Mouse (Mus musculus) kidney, embryonic 16.5 days (tissue): ENCODE data around the gene Gcn1l1. TPM values are rescaled to one million over a fixed set of nuclear protein-coding genes. Genes with fewer than 3 reads are reported as not detected.

Experiments
- ATAC-seq: fragments of 200-750 bp; cut with Nextera tagmentation; 2 replicates; pipeline ENCODE4 v1.8.0; 2017; ENCODE audit warnings: moderate TSS enrichment; ENCODE audit not compliant: low FRiP score, low TSS enrichment
- H3K27ac ChIP-seq: fragments of 300-500 bp; sonication (generic); 2 replicates; pipeline ENCODE4 v1.5.1; 2014; ENCODE audit warnings: low read length
- H3K27me3 ChIP-seq: fragments of 300-500 bp; sonication (generic); 2 replicates; pipeline ENCODE4 v1.6.1; 2014; ENCODE audit warnings: low read length, control low read depth, mixed read lengths; ENCODE audit not compliant: insufficient read depth
- H3K36me3 ChIP-seq: fragments of 300-500 bp; sonication (generic); 2 replicates; pipeline ENCODE4 v1.6.1; 2014; ENCODE audit warnings: low read length, control low read depth, mixed read lengths; ENCODE audit not compliant: insufficient read depth
- H3K4me1 ChIP-seq: fragments of 300-500 bp; sonication (generic); 2 replicates; pipeline ENCODE4 v1.6.1; 2014; ENCODE audit warnings: low read length, control low read depth, mixed read lengths; ENCODE audit not compliant: insufficient read depth
- H3K4me2 ChIP-seq: fragments of 300-500 bp; sonication (generic); replicated peaks from 2 replicates; pipeline ENCODE4 v1.6.1; 2014; ENCODE audit warnings: low read depth, low read length
- H3K4me3 ChIP-seq: fragments of 300-500 bp; sonication (generic); 2 replicates; pipeline ENCODE4 v1.5.1; 2014; ENCODE audit warnings: mild to moderate bottlenecking, low read length
- H3K9ac ChIP-seq: fragments of 300-500 bp; sonication (generic); replicated peaks from 2 replicates; pipeline ENCODE4 v1.6.1; 2014; ENCODE audit warnings: low read length
- H3K9me3 ChIP-seq: fragments of 300-500 bp; sonication (generic); 2 replicates; pipeline ENCODE4 v1.6.1; 2016; ENCODE audit warnings: low read length, control low read depth
- WGBS: fragments of 180-500 bp; shearing (Covaris S2); extraction: QIAGEN DNeasy Blood & Tissue Kit; methylation state at CpG from one replicate; pipeline ENCODE4 v1.1.7; 2014; 5-methylcytosine and 5-hydroxymethylcytosine counted together
- polyA plus RNA-seq: library from polyadenylated mRNA; unstranded; fragments of >200 nt; fragmentation: Nextera tagmentation; extraction: Ambion mirVana; gene quantifications from 2 replicates; pipeline ENCODE4 v1.2.1, GENCODE M21; 2015

Gcn1l1 gene
- polyA plus RNA-seq, 1 experiment from 2014 or later: 44.3 TPM

- Histone ChIP-seq H3K4me3 (peak overlapping the region; percentile 91), H3K4me1 (peaks cover 30% of the 10 kb centered on the region), H3K9me3 (no peaks in the 10 kb centered on the region), H3K9ac (peak overlapping the region; percentile 91), H3K27me3 (no peaks in the 10 kb centered on the region), H3K27ac (no peak overlapping the region), H3K4me2 (peak overlapping the region; percentile 68), H3K36me3 (no peaks in the 10 kb centered on the region; the same call in 1 of the 2 replicates)
- no peak for ATAC-seq
- 65% methylated on average over 4 of the region's 4 CpGs for WGBS
Observed at GRCm38 (mm10) chr5:115633060-115633459, 68.0 kb downstream of the Gcn1l1 start.

- no peaks in the 10 kb centered on the region for H3K9me3 ChIP-seq
- no peaks in the 10 kb centered on the region for H3K27me3 ChIP-seq
- no peak overlapping the region for H3K4me2 ChIP-seq
- H3K36me3 ChIP-seq: peaks cover 7% of the 10 kb centered on the region; the same call in 1 of the 2 replicates
- no peak for ATAC-seq
- WGBS: 93% methylated on average over 8 of the region's 8 CpGs
- no peak overlapping the region for H3K9ac ChIP-seq
- no peak overlapping the region for H3K27ac ChIP-seq
- peaks cover 30% of the 10 kb centered on the region for H3K4me1 ChIP-seq
- no peak overlapping the region for H3K4me3 ChIP-seq
Observed at GRCm38 (mm10) chr5:115634046-115634445, 69.0 kb downstream of the Gcn1l1 start.

GRCm38 (mm10) chr5:115635536-115635935 is 70.5 kb downstream of the Gcn1l1 start:
- no peak overlapping the region for H3K9ac ChIP-seq
- H3K4me3 ChIP-seq: no peak overlapping the region
- H3K27me3 ChIP-seq: no peaks in the 10 kb centered on the region
- peaks cover 28% of the 10 kb centered on the region for H3K4me1 ChIP-seq
- H3K9me3 ChIP-seq: no peaks in the 10 kb centered on the region
- no peak overlapping the region for H3K27ac ChIP-seq
- peaks cover 17% of the 10 kb centered on the region for H3K36me3 ChIP-seq
- no peak for ATAC-seq
- WGBS: 63% methylated on average over 6 of the region's 6 CpGs
- H3K4me2 ChIP-seq: no peak overlapping the region

GRCm38 (mm10) chr5:115644192-115644591 is 79.1 kb downstream of the Gcn1l1 start:
- no peak for ATAC-seq
- WGBS: 90% methylated on average over 9 of the region's 9 CpGs

GRCm38 (mm10) chr5:115648876-115649275 is 83.8 kb downstream of the Gcn1l1 start:
- H3K4me2 ChIP-seq: no peak overlapping the region
- peak overlapping the region; percentile 28 for H3K9ac ChIP-seq
- WGBS: 41% methylated on average over 3 of the region's 3 CpGs
- no peaks in the 10 kb centered on the region for H3K27me3 ChIP-seq
- peaks cover 33% of the 10 kb centered on the region for H3K36me3 ChIP-seq
- H3K27ac ChIP-seq: peak overlapping the region; percentile 84
- peak; percentile 3; the same call in 1 of the 2 replicates for ATAC-seq
- H3K9me3 ChIP-seq: no peaks in the 10 kb centered on the region
- no peak overlapping the region for H3K4me3 ChIP-seq
- H3K4me1 ChIP-seq: peaks cover 19% of the 10 kb centered on the region

More at GRCm38 (mm10) chr5:115644192-115644591, 79.1 kb downstream of the Gcn1l1 start:
- peaks cover 54% of the 10 kb centered on the region for H3K36me3 ChIP-seq
- H3K4me3 ChIP-seq: no peak overlapping the region
- no peak overlapping the region for H3K9ac ChIP-seq
- no peaks in the 10 kb centered on the region for H3K9me3 ChIP-seq
- H3K4me2 ChIP-seq: no peak overlapping the region
- H3K4me1 ChIP-seq: peaks cover 6% of the 10 kb centered on the region; the same call in 1 of the 2 replicates
- no peaks in the 10 kb centered on the region for H3K27me3 ChIP-seq
- H3K27ac ChIP-seq: no peak overlapping the region

- Histone ChIP-seq H3K4me3 (no peak overlapping the region), H3K9ac (no peak overlapping the region), H3K36me3 (peaks cover 29% of the 10 kb centered on the region), H3K27me3 (no peaks in the 10 kb centered on the region), H3K4me1 (peaks cover 19% of the 10 kb centered on the region), H3K9me3 (no peaks in the 10 kb centered on the region), H3K4me2 (no peak overlapping the region), H3K27ac (peak overlapping the region; percentile 84)
- 81% methylated on average over 8 of the region's 8 CpGs for WGBS
- no peak for ATAC-seq
Observed at GRCm38 (mm10) chr5:115649699-115650098, 84.6 kb downstream of the Gcn1l1 start.

- 91% methylated on average over 10 of the region's 10 CpGs for WGBS
- H3K9ac ChIP-seq: no peak overlapping the region
- peaks cover 18% of the 10 kb centered on the region for H3K36me3 ChIP-seq
Observed at GRCm38 (mm10) chr5:115650885-115651284, 85.8 kb downstream of the Gcn1l1 start.

GRCm38 (mm10) chr5:115651821-115652220 is 86.8 kb downstream of the Gcn1l1 start:
- Histone ChIP-seq H3K36me3 (peaks cover 9% of the 10 kb centered on the region), H3K9me3 (no peaks in the 10 kb centered on the region), H3K27me3 (no peaks in the 10 kb centered on the region), H3K4me1 (peaks cover 19% of the 10 kb centered on the region), H3K9ac (peak overlapping the region; percentile 73), H3K4me2 (no peak overlapping the region; the same call in 1 of the 2 replicates), H3K4me3 (no peak overlapping the region), H3K27ac (no peak overlapping the region)
- WGBS: 91% methylated on average over 10 of the region's 10 CpGs
- no peak for ATAC-seq

More at GRCm38 (mm10) chr5:115650885-115651284, 85.8 kb downstream of the Gcn1l1 start:
- Histone ChIP-seq H3K4me3 (no peak overlapping the region), H3K9me3 (no peaks in the 10 kb centered on the region), H3K27ac (no peak overlapping the region), H3K4me2 (no peak overlapping the region), H3K27me3 (no peaks in the 10 kb centered on the region), H3K4me1 (peaks cover 19% of the 10 kb centered on the region)
- ATAC-seq: no peak

- H3K27ac ChIP-seq: peak overlapping the region; percentile 82
Observed at GRCm38 (mm10) chr5:115652681-115653575, 87.9 kb downstream of the Gcn1l1 start.

GRCm38 (mm10) chr5:115653776-115654175 is 88.7 kb downstream of the Gcn1l1 start:
- H3K27me3 ChIP-seq: no peaks in the 10 kb centered on the region
- peaks cover 15% of the 10 kb centered on the region for H3K4me1 ChIP-seq
- no peak for ATAC-seq
- no peak overlapping the region for H3K4me2 ChIP-seq
- no peaks in the 10 kb centered on the region for H3K9me3 ChIP-seq
- H3K36me3 ChIP-seq: no peaks in the 10 kb centered on the region
- WGBS: 84% methylated on average over 12 of the region's 12 CpGs
- no peak overlapping the region for H3K9ac ChIP-seq
- H3K4me3 ChIP-seq: no peak overlapping the region
- no peak overlapping the region for H3K27ac ChIP-seq

More at GRCm38 (mm10) chr5:115652681-115653575, 87.9 kb downstream of the Gcn1l1 start:
- H3K4me1 ChIP-seq: peaks cover 19% of the 10 kb centered on the region
- 3% methylated on average over 35 of the region's 35 CpGs for WGBS
- H3K9ac ChIP-seq: peak overlapping the region; percentile 73
- peak overlapping the region; percentile 75 for H3K4me2 ChIP-seq
- peak; percentile 100 for ATAC-seq
- H3K27me3 ChIP-seq: no peaks in the 10 kb centered on the region
- H3K4me3 ChIP-seq: peak overlapping the region; percentile 54
- H3K36me3 ChIP-seq: 0 out of 2 replicates have a peak, but pooled peaks cover under 1% of the 10 kb centered on the region
- H3K9me3 ChIP-seq: no peaks in the 10 kb centered on the region
